Mouse (Mus musculus) testis, adult 2 months (tissue): Measurements from ENCODE around the gene Slc22a4. TPM values are rescaled to one million over a fixed set of nuclear protein-coding genes. Genes with fewer than 3 reads are reported as not detected.

Source experiments
- H3K27ac ChIP-seq: fragments of 200-500 bp; 2 replicates; pipeline ENCODE4 v1.5.1; 2012; ENCODE audit warnings: low read depth, low read length; ENCODE audit not compliant: control insufficient read depth, insufficient read depth
- H3K27me3 ChIP-seq: fragments of 200-500 bp; 2 replicates; pipeline ENCODE4 v1.6.1; 2012; ENCODE audit warnings: mild to moderate bottlenecking, low read length, moderate library complexity; ENCODE audit not compliant: control insufficient read depth, insufficient read depth
- H3K36me3 ChIP-seq: fragments of 200-500 bp; 2 replicates; pipeline ENCODE4 v1.6.1; 2012; ENCODE audit warnings: mild to moderate bottlenecking, low read length; ENCODE audit not compliant: control insufficient read depth, insufficient read depth
- H3K4me1 ChIP-seq: fragments of 200-500 bp; 2 replicates; pipeline ENCODE4 v1.6.1; 2012; ENCODE audit warnings: low read length; ENCODE audit not compliant: control insufficient read depth, insufficient read depth
- H3K4me3 ChIP-seq: fragments of 200-500 bp; 2 replicates; pipeline ENCODE4 v1.5.1; 2012; ENCODE audit warnings: low read depth, mild to moderate bottlenecking, low read length, moderate library complexity, mixed read lengths; ENCODE audit not compliant: control insufficient read depth
- CTCF ChIP-seq: fragments of 200-500 bp; IDR thresholded peaks from 2 replicates; pipeline ENCODE4 v1.5.1; 2012; ENCODE audit warnings: low read depth, mild to moderate bottlenecking, inconsistent platforms, low read length, moderate library complexity; ENCODE audit not compliant: control insufficient read depth, insufficient read depth, insufficient replicate concordance
- POLR2A ChIP-seq: fragments of 200-500 bp; IDR thresholded peaks from 2 replicates; pipeline ENCODE4 v1.6.1; 2012; ENCODE audit warnings: low read depth, mild to moderate bottlenecking, inconsistent platforms, low read length, moderate library complexity; ENCODE audit not compliant: control insufficient read depth
- polyA plus RNA-seq: library from polyadenylated mRNA; depleted of rRNA; stranded (reverse); fragments of >200 nt; gene quantifications from 2 replicates; pipeline ENCODE4 v1.2.3, GENCODE M21; 2012

Gene Slc22a4
- polyA plus RNA-seq, 1 experiment: 0.57 TPM

DNA sequence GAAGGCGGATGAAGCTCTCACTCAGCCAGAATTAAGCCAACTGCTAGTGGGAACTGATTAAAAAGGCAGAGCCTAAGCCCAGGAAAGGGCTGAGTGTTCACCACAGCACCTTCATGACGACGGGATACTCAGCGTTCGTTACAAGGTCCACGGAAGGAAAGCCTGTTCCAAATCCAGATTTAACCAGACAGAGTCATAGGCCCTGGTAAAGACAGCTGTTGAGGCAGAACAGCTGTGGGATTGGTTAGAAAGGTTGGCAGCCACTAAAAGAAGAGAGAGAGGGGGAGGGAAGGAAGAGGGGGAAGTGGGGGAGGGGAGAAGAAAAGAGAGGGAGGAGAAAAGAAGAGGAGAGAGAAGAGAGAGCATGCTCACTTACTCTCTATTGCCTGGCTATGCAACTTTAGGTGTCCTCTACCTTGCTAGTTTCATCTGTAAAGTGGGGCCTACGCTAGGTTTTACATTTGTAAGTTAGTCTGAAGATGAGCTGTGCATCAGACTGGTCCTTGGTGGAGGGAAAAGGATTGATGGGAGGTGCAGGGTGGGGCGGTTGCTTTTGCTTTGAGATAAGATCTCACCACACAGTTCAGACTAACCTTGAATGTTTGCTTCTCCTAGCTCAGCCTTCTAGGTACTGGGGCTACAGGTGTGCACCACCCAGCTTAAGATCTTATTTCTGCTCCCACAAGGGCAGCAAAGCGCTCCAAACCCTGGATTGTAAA is 35.0 kb upstream of the Slc22a4 start:
- Histone ChIP-seq H3K27ac (no peak overlapping the region), H3K4me1 (no peaks in the 10 kb centered on the region; the same call in none of the 2 replicates), H3K27me3 (no peaks in the 10 kb centered on the region), H3K4me3 (no peak overlapping the region), H3K36me3 (no peaks in the 10 kb centered on the region)
- no peak for TF ChIP-seq CTCF
- no peak for TF ChIP-seq POLR2A

DNA sequence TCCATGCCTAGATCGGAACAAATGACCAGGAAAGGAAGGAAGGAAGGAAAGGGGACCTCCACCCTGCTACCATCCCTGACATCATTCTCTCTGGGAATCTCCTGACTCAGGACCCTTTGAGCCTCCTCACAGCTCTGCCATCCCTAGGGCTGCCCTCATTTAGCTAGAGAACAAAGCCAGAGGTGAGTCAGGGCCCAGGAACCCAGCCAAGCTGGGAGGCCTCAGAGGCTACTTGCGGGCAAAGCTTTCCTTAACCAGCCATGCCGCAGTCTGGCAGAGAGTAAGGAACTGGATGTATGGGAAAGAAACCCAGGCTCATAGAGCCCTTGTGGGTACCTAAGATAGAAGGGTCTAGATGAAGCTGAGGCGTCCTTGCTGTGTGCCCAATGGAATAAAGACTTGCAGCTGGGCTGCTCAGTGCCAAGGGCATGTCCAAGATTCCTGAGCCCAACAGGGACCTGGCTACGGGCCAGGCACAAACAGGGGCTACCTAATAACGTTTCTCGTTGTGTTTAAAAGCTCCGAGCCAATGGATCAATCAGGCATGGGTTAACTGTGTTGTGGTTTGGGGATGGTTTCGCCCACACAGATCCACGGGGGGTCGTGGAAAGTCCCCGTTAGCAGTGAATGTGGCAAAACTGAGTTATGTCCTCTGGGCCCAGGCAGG is 34.3 kb upstream of the Slc22a4 start:
- H3K36me3 ChIP-seq: no peaks in the 10 kb centered on the region
- TF ChIP-seq POLR2A: no peak
- no peak for TF ChIP-seq CTCF
- H3K27me3 ChIP-seq: no peaks in the 10 kb centered on the region
- H3K27ac ChIP-seq: no peak overlapping the region
- no peaks in the 10 kb centered on the region; the same call in none of the 2 replicates for H3K4me1 ChIP-seq
- H3K4me3 ChIP-seq: no peak overlapping the region

DNA sequence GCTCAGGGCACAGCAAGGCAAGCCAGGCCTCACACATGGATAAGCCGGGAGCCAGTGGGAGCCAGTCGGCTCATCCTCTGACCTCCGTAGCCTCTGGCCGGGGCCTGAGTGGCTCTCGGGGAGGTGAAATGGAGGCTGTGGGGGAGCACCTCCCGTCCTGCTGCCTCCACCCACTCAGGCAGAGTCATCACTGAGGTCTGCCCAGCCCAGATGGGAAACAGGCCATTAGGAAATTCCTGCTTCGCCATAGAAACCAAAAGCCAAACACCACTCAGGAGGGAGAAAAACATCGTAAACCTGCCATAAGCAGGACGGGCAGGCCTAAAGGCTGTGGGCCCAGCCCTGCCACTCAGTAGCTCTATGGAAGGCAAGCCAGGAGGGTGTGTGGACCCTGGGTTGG is 32.4 kb upstream of the Slc22a4 start:
- TF ChIP-seq CTCF (no peak), POLR2A (no peak)
- Histone ChIP-seq H3K27me3 (no peaks in the 10 kb centered on the region), H3K36me3 (no peaks in the 10 kb centered on the region), H3K4me1 (no peaks in the 10 kb centered on the region; the same call in none of the 2 replicates), H3K27ac (no peak overlapping the region), H3K4me3 (no peak overlapping the region)

DNA sequence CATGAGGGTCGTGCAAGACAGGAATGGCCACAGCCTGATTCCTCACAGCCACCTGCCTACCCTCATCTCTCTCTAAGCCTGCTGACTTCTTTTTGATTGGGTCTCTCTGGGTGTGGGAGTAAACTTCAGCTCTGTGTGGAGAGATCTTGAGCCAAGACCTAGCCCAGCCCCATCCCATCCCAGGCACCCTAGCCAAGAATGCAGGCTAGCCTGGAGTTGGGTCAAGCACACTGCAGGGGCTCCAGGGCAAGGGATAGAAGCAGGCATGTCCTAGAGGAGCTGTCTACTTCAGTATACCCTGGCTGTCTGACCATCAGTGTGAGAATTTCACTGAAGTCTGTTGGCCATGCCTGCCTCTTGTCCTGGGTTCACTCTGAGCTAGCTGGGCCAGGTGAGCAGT is 31.6 kb upstream of the Slc22a4 start:
- no peaks in the 10 kb centered on the region for H3K36me3 ChIP-seq
- H3K27ac ChIP-seq: no peak overlapping the region
- no peaks in the 10 kb centered on the region for H3K27me3 ChIP-seq
- no peaks in the 10 kb centered on the region; the same call in none of the 2 replicates for H3K4me1 ChIP-seq
- TF ChIP-seq POLR2A: no peak
- no peak for TF ChIP-seq CTCF
- H3K4me3 ChIP-seq: no peak overlapping the region

DNA sequence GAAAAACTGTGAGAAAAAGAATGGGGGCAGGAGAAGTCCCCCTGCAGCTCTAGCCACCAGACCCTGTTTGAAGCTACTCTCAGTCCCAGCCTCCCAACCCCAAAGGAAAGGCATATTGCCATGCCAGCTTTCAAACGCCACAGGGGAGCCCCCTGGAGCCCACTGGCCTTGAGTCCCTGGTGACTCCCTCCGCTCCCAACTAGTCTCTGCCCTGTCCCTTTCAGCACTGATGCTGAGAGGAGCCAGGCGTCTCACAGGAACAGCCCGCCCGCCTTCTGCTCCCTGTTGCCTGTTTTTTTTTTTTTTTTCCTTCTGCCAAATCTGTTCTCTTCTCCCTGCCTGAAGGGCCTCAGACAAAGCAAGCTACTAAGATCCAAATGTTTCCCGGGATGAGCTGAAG is 30.8 kb upstream of the Slc22a4 start:
- Histone ChIP-seq H3K36me3 (no peaks in the 10 kb centered on the region), H3K27ac (no peak overlapping the region), H3K4me1 (no peaks in the 10 kb centered on the region; the same call in none of the 2 replicates)

DNA sequence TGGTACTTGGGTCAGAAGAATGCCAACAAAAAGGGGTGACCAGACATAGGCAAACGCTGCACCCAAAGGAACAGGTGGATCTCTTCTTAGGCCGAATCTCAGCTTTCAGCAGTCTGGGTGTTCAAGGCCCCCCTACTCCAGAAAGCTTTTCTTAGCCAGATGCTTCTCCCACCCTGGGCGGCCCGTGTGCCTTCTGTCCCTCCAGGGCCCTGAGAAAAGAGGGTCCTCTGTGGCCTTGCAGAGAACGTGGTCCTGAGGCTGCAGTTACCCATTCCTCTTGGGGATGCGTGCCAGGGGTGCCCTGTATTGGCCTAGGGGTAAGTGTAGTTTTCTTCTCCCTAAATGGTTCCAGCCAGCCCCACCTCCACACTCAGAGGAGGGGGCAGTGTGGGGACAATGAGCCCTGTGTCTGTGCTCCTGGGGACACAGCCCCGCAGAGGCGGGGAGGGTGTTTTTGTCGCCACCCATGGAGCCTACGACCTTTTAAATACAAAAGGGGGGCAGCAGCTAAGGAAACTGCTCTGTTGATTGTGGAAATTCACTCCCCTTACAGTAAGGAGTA is 30.2 kb upstream of the Slc22a4 start:
- no peaks in the 10 kb centered on the region; the same call in 1 of the 2 replicates for H3K4me1 ChIP-seq
- no peak for TF ChIP-seq POLR2A
- no peaks in the 10 kb centered on the region for H3K27me3 ChIP-seq
- H3K4me3 ChIP-seq: no peak overlapping the region
- no peak overlapping the region for H3K27ac ChIP-seq
- H3K36me3 ChIP-seq: no peaks in the 10 kb centered on the region

More for the DNA sequence above, 30.8 kb upstream of the Slc22a4 start:
- no peak for TF ChIP-seq POLR2A
- no peak for TF ChIP-seq CTCF
- Histone ChIP-seq H3K4me3 (no peak overlapping the region), H3K27me3 (no peaks in the 10 kb centered on the region)

DNA sequence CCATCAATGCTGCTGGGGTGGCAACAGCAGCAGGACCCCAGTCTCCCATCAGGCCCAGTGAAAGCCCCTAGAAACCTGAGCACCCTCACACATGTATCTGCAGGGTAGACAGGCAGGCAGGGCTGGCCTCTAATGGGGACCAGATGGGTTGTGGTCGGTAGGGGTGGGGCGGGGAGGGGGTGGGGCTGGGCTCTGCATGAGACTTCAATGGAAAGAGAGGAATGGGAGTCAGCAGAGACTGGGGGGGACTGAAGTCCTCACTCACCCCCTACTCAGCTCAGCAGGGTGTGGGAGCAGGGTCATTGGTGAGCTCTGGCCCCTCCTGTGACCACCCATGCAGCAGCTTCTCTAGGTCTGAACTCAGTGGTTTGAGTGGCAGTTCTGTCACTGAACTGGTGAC is 29.5 kb upstream of the Slc22a4 start:
- no peak overlapping the region for H3K4me3 ChIP-seq
- H3K27me3 ChIP-seq: no peaks in the 10 kb centered on the region
- TF ChIP-seq CTCF (no peak), POLR2A (no peak)
- H3K36me3 ChIP-seq: no peaks in the 10 kb centered on the region
- no peaks in the 10 kb centered on the region; the same call in 1 of the 2 replicates for H3K4me1 ChIP-seq
- H3K27ac ChIP-seq: no peak overlapping the region
